Mouse (Mus musculus) frontal cortex, postnatal 10 days (tissue): Measurements from ENCODE around the gene Hist3h2a.

Experiments
- DNase-seq, 2 experiments: peaks; one replicate each; pipeline ENCODE4 v3.0.0; 2022; ENCODE audit warnings: low spot score in 2 of 2, mixed read lengths in 1 of 2

Hist3h2a gene

DNA sequence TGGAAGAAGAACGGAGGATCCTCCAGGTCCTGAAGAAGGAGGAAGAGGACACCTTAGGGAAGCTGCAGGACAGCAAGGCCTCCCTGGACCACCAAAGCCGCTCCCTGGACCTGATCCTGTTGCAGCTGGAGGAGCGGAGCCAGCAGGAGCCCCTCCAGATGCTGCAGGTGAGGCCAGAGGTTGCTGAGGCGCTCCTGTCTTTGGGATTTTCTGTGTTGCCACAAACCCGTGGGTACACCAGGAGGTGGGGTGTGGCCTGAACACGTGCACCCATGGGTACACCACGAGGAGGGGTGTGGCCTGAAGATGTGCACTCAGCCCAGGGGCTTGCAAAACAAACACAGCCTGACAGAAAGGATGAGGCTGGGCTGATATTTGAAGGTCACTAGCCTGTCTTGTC is 14.1 kb downstream of the Hist3h2a start:
- no peak for DNase-seq

GRCm38 (mm10) chr11:58969027-58969426 is 14.5 kb downstream of the Hist3h2a start:
- no peak for DNase-seq

DNA sequence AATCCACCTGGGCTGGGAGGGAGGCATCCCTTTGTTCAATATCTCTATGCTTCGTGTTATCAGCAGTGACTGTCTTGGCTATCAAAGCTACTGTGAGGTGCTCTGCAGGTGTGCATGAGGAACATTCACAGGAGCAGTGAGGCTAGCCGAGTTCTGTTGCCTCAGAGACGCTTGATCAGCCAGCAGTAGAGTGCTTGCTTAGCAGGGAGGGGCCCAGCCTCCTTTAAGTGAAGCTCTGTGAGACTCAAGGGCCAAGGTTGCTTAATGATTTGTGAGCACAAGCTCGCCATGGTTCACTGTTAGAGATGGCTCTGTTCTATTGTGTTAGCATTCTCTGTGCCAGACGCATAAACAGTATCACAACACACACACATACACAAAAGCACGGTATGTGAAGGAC is 15.2 kb downstream of the Hist3h2a start:
- no peak for DNase-seq

DNA sequence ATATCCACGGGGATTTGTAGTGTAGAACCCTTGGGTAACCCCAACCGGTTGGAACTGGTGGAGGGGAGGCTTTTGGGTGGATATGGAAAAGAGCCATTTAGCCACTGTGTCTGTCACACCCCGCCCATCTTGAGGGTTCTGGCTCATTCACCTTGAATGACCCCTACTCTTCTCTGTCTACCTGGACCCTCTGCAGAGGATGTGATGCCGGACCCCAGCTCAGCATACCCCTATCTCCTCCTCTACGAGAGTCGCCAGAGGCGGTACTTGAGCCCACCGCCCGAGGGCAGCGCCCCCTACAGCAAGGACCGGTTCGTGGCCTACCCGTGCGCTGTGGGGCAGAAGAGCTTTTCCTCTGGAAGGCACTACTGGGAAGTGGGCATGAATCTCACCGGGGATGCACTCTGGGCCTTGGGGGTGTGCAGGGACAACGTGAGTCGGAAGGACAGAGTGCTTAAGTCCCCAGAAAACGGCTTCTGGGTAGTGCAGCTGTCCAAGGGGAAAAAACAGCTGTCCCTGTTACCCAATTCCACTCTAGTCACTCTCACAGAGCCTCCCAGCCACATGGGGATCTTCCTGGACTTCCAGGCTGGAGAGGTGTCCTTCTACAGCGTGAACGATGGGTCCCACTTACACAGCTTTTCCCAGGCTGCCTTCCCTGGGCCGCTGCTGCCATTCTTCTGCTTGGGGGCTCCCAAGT is 16.5 kb downstream of the Hist3h2a start:
- no peak for DNase-seq

DNA sequence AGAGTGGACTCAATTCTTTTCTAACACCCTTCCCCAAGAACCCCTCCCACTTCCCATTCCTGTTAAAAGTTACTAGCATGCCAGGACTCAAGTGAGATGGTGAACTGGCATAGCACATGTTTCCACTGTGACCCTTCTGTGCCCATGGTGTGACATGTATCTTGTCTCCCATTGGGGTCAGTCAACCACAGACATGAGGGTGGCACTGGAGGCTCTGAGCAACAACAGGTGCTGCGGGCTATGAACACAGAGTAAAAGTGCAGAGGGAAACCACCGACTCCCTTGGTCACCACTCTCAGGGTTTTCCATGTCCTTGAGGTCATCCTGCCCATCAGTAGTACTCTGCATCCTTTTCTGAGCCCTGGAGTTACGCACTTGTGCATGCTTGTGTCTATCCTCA is 17.3 kb downstream of the Hist3h2a start:
- DNase-seq, result no peak

DNA sequence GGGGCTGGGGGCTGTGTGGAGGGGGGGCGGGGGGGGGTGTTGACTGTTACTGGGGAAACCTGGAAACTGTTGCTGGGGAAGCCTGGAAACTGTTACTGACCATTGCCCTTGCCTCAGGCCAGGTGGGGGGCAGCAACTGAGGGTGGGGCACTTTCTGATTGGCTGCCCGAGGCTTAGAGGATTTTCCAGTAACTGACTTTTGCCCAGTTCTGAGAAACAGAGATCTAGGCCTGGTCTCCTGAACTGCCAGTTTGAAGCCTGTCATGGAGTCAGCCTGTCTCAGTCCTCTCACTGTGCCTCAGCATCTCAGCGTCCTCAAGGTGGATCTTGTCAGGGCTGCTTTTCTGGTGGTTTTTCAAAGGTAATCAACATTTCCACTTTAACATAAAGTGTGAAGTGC is 19.9 kb downstream of the Hist3h2a start:
- no peak for DNase-seq

DNA sequence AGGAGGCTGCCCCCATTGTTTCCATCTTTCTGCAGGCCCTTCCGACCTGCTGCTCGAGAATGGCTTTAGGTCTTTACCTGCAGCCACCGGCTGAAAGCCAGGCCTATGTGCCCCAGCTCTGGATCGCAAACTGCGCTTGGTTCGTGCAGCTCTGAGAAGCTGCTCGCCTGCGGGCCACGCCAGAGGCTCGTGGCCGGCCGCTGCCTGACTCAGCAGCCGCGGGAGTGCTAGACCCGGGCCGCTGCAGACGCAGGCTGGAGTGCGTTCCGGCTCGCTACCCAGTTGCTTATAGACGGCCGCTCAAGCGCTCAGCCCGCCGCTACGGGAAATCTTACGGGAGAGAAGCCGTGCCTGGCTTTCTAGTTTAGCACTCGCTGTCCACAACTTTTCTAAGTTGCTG is 22.7 kb downstream of the Hist3h2a start:
- no peak for DNase-seq

GRCm38 (mm10) chr11:58977607-58978026 is 23.1 kb downstream of the Hist3h2a start:
- no peak for DNase-seq

DNA sequence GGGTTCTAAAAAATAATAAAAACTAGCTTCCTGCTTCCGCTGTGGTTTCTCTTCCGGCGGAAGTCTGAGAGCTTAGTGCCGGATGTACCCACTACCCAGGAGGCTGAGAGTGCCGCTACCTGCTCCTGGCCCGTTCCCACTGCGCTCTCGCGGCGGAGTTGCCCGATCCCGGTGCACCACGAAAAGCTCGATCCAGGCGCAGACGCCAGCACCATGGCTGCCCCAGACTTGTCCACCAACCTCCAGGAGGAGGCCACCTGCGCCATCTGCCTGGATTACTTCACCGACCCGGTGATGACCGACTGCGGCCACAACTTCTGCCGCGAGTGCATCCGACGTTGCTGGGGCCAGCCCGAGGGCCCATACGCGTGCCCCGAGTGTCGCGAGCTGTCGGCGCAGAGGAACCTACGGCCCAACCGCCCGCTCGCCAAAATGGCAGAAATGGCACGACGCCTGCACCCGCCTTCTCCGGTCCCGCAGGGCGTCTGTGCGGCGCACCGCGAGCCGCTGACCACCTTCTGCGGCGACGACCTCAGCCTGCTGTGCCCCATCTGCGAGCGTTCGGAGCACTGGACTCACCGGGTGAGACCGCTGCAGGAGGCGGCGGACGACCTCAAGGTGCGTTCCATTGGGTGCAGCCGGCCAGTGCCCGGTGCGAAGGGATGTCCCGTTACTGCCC is 23.7 kb downstream of the Hist3h2a start, which contains the start of gene Trim11:
Trim11 (plus strand) TSS at position 67 of the 679 bp plus-strand sequence.
- peak in 1 of 2 experiments; percentile 65 for DNase-seq

DNA sequence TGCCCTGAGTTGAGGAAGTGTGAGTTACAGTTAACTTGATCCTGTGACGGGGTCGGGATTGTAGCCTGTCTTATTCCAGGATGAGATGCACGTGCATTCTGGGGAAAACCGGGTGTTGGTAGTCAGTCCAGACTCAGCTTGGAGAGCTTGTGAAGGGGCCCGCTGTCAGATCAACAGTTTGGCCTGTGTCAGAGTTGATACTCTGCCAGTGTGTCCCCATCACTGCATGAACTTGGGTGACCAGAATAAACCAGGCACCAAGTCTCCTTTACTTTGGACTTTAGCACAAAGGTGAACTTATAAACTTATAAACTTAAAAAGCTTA is 24.2 kb downstream of the Hist3h2a start:
- DNase-seq, result no peak

GRCm38 (mm10) chr11:58979183-58979582 is 24.7 kb downstream of the Hist3h2a start:
- DNase-seq, result no peak

GRCm38 (mm10) chr11:58979661-58980060 is 25.2 kb downstream of the Hist3h2a start:
- no peak for DNase-seq

DNA sequence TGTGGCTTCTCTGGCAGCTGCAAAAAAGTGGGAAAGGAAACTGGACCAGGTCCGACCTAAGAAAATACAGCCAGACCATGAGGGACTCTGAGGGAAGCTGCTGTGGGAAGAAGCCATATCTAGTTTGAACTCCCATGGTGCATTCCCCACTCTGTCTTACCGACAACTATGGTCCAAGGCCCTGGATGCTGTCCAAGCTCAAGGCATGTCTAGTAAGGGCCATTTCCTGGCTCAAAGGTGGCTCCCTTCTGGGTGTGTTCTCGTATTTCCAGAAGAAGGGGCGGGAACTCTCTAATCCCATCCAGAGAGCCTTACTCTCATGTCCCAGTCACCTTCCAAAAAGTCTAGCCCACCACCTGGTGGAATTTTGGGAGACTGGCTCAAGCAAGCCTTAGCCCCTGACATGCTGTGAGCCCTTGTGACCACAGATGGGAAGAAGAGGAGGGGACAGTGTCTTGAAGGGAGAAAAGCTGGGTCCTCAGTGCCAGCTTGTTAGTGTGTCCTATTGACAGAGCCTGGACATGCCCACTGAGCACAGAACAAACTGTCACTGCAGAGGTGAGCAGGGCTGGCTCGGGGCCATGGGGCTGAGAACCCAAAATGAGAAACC is 26.0 kb downstream of the Hist3h2a start:
- no peak for DNase-seq

DNA sequence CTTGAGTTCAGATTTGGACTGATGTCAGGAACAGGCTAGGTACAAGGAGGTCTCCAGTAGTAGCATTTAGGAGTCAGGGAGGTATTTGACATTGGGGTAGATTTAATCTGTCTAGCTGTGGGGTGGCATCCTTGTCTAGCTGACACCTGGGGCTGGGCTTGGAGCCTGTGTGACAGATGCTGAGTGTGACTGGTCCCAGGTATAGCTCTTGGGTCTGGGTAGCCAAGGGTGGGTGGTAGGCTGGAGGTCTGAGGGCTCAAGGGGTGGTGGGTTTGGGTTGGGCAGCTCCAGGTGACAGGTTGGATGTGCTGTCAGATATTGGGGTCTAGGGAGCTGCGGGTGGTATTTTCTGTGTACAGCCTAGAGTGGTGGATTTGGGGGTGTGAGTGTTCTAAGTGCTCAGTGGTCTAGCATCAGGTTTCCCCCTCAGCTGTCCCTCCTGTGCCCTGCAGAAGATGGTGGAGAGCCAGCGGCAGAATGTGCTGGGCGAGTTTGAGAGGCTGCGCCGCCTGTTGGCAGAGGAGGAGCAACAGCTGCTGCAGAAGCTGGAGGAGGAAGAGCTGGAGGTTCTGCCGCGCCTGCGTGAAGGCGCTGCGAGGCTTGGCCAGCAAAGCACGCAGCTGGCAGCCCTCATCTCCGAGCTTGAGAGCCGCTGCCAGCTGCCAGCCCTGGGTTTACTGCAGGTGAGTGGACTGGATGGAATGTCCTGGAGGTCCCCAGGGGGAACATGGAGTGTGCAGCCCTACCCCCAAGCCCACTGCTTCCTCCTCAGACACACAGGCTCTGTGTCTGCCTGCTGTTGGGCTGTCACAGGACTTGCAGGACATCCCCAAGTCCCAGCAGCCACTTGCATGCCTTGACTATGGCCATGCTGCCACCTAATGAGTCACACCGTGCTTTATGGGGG is 27.3 kb downstream of the Hist3h2a start:
- peak; percentile 66 to 73 for DNase-seq

- no peak for DNase-seq
These were observed 28.1 kb downstream of the Hist3h2a start for GRCm38 (mm10) chr11:58982471-58983097.

DNA sequence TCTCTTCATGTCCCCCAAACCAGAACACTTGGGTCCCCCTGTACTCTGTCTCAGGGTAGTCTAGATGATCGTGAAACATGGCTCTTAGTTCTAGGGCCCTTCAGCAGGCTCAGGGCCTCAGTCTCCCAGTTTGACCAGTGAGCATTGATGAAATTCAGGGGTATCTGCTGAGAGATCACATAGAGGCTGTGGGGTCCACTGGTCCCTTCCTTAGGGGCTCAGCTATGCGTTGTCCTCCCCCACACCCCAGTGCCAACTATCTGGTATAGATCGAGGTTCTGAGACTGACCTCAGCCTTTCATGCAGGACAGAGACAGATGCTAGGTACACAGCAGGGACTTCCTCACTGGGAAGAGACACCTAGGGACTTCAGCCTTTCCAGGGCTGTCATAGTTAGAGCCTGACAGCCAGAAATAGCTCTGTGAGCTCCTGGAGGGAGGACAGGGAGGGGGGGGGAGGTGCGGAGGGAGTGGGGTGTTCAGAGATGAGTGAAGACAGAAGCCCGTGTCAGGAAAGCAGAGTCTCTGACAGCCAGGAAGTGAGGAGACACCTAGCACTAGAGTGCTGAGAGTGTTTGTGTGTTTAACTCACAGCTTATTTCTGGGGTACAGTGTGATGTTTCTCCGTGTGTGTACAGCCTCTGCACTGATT is 29.3 kb downstream of the Hist3h2a start:
- DNase-seq, result no peak

DNA sequence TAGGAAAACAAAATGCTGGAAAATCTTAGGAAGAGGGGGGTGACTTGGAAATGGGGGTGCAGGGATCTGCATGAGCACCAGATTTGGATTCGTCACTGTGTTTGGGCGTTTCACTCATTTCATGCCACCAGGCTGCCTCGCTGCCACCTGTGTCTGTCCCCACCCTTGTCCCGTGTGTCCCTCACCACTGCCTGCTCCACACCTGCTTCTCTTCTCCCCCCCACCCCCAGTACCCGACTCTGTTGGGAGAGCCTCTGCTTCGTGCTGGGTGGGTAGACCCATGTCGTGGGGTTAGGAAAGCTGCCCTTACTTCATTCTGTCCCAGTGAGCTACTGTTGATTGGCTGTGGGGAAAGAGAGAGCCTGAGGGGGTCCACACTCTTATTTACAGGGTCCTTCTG is 30.2 kb downstream of the Hist3h2a start:
- no peak for DNase-seq

GRCm38 (mm10) chr11:58985299-58985917 is 30.9 kb downstream of the Hist3h2a start:
- DNase-seq, result no peak

DNA sequence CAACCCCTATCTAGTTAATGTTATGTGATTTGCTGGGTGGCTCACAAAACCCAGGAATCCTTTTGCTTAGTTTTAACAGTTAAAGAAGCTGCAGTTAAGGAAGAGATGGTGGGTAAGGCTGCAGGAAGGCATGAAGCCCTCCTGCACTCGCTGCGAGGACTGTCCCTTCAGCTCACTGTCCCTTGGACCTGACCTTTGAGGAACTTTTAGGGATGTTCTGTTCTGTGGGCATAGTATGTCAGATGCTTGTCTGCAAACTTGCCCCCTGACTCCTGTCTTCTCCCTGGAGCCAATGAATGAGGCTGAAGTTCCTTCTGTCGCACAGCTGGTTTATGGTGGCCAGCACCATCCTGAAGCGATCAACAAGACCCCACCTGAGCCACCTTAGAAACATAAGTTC is 34.7 kb downstream of the Hist3h2a start:
- DNase-seq, result no peak

GRCm38 (mm10) chr11:58990141-58990540 is 35.7 kb downstream of the Hist3h2a start:
- no peak for DNase-seq

GRCm38 (mm10) chr11:58990794-58991193 is 36.3 kb downstream of the Hist3h2a start:
- no peak for DNase-seq
